Mouse (Mus musculus): Measurements from ENCODE around the gene Ipp. TPM values are rescaled to one million over a fixed set of nuclear protein-coding genes. Genes with fewer than 3 reads are reported as not detected.

The Ipp gene
- polyA plus RNA-seq, 1 experiment from 2014 or later = 17.8 TPM

Other genes with a start within 250 kb of the Ipp start
- gene Mast2, start 43.4 kb upstream of the Ipp start, polyA plus RNA-seq (2016; fragmentation: Nextera tagmentation; extraction: Ambion mirVana) = 13.9 and 14.2 TPM in 2 replicates
- 34.6 and 39.3 TPM in 2 replicates for gene Tmem69, start 48.4 kb downstream of the Ipp start, polyA plus RNA-seq (2016; fragmentation: Nextera tagmentation; extraction: Ambion mirVana)
- 19.0 and 19.4 TPM in 2 replicates for gene Gpbp1l1, start 50.1 kb downstream of the Ipp start, polyA plus RNA-seq (2016; fragmentation: Nextera tagmentation; extraction: Ambion mirVana)
- gene Ccdc17, start 89.1 kb downstream of the Ipp start, polyA plus RNA-seq (2016; fragmentation: Nextera tagmentation; extraction: Ambion mirVana) = 1.5 and 1.9 TPM in 2 replicates
- 95.8 and 97.3 TPM in 2 replicates for gene Nasp, start 120.4 kb downstream of the Ipp start, polyA plus RNA-seq (2016; fragmentation: Nextera tagmentation; extraction: Ambion mirVana)
- gene Akr1a1, start 144.1 kb downstream of the Ipp start, polyA plus RNA-seq (2016; fragmentation: Nextera tagmentation; extraction: Ambion mirVana) = 281 and 287 TPM in 2 replicates
- 916 and 985 TPM in 2 replicates for gene Prdx1, start 178.0 kb downstream of the Ipp start, polyA plus RNA-seq (2016; fragmentation: Nextera tagmentation; extraction: Ambion mirVana)
- 17.5 and 18.9 TPM in 2 replicates for gene Mmachc, start 200.9 kb downstream of the Ipp start, polyA plus RNA-seq (2016; fragmentation: Nextera tagmentation; extraction: Ambion mirVana)
- 17.3 and 17.5 TPM in 2 replicates for gene Ccdc163, start 201.0 kb downstream of the Ipp start, polyA plus RNA-seq (2016; fragmentation: Nextera tagmentation; extraction: Ambion mirVana)
- gene Tesk2, start 213.4 kb downstream of the Ipp start, polyA plus RNA-seq (2016; fragmentation: Nextera tagmentation; extraction: Ambion mirVana) = 2.2 and 2.6 TPM in 2 replicates

Measured in liver, embryonic 12.5 days (tissue).